Mouse (Mus musculus) kidney, postnatal 14 days (tissue): Measurements from ENCODE around the gene Tmem79.
"Not testable (repeated sequence)": the region's sequence is repeated elsewhere in the genome, so short reads cannot be mapped to it uniquely, and the experiment has no call there.

Source experiments
- DNase-seq: peaks from one replicate; pipeline ENCODE4 v3.0.0; 2022; ENCODE audit warnings: mixed read lengths

Tmem79 gene

GRCm38 (mm10) chr3:88281141-88281916 is 54.6 kb downstream of the Tmem79 start:
- DNase-seq, result not testable (repeated sequence)

DNA sequence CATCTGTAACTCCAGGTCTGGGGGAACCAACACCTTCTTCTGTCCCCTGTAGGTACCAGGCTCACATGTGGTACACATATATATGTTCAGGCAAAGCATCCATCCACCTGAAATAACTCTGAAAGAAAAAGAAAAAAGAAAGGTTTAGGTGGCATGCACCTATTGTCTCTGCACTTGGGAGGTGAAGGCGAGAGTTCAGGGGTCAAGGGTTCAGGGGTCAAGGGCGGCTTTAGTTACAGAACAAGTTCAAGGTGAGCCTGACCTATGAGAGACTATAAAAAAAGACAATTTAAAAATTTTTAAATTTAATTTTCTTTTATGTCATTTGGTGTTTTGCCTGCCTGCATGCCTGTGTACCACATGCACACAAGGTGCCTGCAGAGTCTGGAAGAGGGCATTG is 55.9 kb downstream of the Tmem79 start:
- no peak for DNase-seq
